Mouse (Mus musculus) embryonic facial prominence, embryonic 10.5 days (tissue): ENCODE measurements at regions not wholly inside any gene's neighbourhood (a gene's known extent, or its start where the extent isn't known, plus 50 kb on each side); places are given as distances from the start of the nearest gene placed in this dataset.

ENCODE experiments used
- DNase-seq: peaks from one replicate; pipeline ENCODE4 v3.0.0-alpha.2; 2017; ENCODE audit warnings: low spot score
- H3K27ac ChIP-seq: fragments of 300-500 bp; sonication (generic); replicated peaks from 2 replicates; pipeline ENCODE4 v1.5.1; 2016; ENCODE audit warnings: mild to moderate bottlenecking
- H3K27me3 ChIP-seq: fragments of 300-500 bp; sonication (generic); replicated peaks from 2 replicates; pipeline ENCODE4 v1.6.1; 2016; ENCODE audit warnings: low read depth, mild to moderate bottlenecking; ENCODE audit not compliant: poor library complexity, severe bottlenecking
- H3K36me3 ChIP-seq: fragments of 300-500 bp; sonication (generic); replicated peaks from 2 replicates; pipeline ENCODE4 v1.6.1; 2016; ENCODE audit warnings: mild to moderate bottlenecking, moderate library complexity
- H3K4me1 ChIP-seq: fragments of 300-500 bp; sonication (generic); 2 replicates; pipeline ENCODE4 v1.6.1; 2016
- H3K4me3 ChIP-seq: fragments of 300-500 bp; sonication (generic); 2 replicates; pipeline ENCODE4 v1.5.1; 2016; ENCODE audit warnings: mild to moderate bottlenecking, moderate library complexity
- H3K9me3 ChIP-seq: fragments of 300-500 bp; sonication (generic); 2 replicates; pipeline ENCODE4 v1.6.1; 2016; ENCODE audit warnings: mild to moderate bottlenecking
- WGBS: fragments of 180-500 bp; shearing (Covaris S2); methylation state at CpG from one replicate; pipeline ENCODE4 v1.1.7; 2016; 5-methylcytosine and 5-hydroxymethylcytosine counted together

DNA sequence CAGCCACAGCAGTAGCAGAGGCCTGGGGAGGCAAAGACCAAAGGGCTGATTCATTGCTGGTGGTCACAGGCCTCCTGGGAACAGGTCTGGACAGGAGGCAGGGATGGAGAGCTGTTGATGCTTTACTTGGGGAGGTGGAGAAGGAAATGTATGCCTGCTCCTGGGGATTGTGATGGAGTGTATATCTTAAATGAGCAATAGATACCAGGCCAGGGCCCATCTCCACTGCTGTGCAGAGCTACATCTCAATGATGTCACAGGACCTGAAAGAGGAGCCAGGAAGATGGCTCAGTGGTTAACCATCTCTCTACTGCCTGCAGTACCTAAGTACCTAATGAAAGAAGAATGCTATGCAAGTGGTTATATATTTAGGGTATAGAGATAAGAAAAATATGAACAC, 132.6 kb downstream of the En1 start:
- no peak for DNase-seq

DNA sequence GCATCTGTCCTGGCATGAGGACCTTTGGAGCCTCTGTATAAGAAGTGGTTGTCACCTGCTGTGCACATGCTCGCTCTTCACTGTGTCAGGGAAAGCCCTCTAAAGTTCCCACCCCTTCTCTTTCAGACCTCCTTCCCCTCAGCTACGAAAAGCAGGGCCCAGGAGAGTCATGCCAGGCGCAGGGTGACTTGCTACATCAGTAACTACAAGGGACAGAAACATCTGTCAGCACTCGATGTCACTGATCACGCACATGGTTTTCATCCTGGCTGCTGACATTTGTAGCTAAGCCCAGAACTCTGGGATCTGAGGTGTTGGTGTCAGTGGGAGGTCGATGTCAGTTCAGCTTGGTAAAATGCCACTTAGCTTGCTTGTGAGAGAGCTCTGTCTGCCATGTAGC, 137.3 kb downstream of the En1 start:
- Histone ChIP-seq H3K4me3 (no peak overlapping the region), H3K4me1 (peaks cover 19% of the 10 kb centered on the region), H3K36me3 (no peaks in the 10 kb centered on the region), H3K27ac (no peak overlapping the region), H3K9me3 (no peaks in the 10 kb centered on the region), H3K27me3 (no peaks in the 10 kb centered on the region)
- DNase-seq = no peak
- WGBS = 70% methylated on average over 6 of the region's 6 CpGs

More for the DNA sequence above, 132.6 kb downstream of the En1 start:
- Histone ChIP-seq H3K27me3 (no peaks in the 10 kb centered on the region), H3K4me3 (no peak overlapping the region), H3K27ac (no peak overlapping the region), H3K4me1 (peaks cover 9% of the 10 kb centered on the region), H3K36me3 (no peaks in the 10 kb centered on the region), H3K9me3 (no peaks in the 10 kb centered on the region)

DNA sequence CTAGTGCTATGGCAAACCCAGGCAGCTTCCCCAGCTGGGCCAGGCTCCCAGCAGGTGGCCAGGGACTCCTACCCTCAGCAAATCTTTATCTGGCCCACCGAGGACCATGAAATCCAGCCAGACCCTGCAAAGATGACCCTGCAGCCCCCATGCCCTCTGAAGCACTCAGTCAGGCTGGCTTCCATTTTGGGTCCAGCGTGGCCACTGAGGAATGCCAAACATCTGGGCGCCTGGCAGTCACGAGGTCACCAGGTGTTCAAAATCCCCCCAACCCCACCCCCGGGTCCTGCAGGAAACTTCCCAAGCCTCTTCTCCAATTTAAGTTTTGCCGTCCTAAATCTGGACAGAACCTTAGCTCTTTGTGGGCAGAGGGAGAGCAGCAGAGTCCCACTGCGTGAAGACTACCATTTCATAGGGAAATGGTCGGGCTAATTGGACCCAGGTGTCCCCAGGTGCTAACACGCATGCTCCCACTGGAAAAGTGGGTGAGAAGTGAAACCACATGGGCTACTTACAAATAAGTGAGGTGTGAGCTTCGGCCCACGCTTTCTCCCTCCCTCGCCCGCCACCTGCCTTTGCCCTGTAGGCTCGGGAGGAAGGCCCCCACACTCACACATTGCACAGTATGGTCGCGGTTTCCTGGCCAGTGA, 139.0 kb downstream of the En1 start:
- whole genome bisulfite sequencing = 65% methylated on average over 16 of the region's 16 CpGs
- no peak overlapping the region for H3K27ac ChIP-seq

DNA sequence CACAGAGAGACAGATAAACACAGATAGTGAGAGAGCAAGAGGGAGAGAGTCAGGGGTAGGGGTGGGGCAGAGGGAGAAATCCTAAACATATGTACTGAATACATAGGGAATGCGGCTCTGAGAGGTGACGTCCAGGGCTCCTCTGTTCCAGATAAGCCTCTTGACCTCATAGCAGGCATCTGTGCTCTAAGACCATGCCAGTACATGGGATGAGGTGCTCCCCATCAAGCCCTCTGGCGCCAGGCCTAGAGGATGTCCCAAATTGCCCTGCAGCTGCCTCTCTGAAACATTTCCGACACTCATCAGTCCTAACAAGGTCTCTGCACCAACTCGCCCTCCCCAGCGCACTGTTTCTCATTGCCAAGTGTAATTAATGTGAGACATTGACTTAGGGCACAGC, 146.7 kb downstream of the En1 start:
- Histone ChIP-seq H3K9me3 (no peaks in the 10 kb centered on the region), H3K27me3 (no peaks in the 10 kb centered on the region), H3K4me3 (no peak overlapping the region), H3K27ac (no peak overlapping the region), H3K4me1 (no peaks in the 10 kb centered on the region), H3K36me3 (no peaks in the 10 kb centered on the region)
- DNase-seq = no peak
- 87% methylated on average over 6 of the region's 6 CpGs for WGBS

More for the DNA sequence above, 139.0 kb downstream of the En1 start:
- H3K36me3 ChIP-seq = no peaks in the 10 kb centered on the region
- H3K4me3 ChIP-seq = no peak overlapping the region
- H3K9me3 ChIP-seq = no peaks in the 10 kb centered on the region
- peaks cover 14% of the 10 kb centered on the region for H3K4me1 ChIP-seq
- no peaks in the 10 kb centered on the region for H3K27me3 ChIP-seq
- peak; percentile 60 for DNase-seq

DNA sequence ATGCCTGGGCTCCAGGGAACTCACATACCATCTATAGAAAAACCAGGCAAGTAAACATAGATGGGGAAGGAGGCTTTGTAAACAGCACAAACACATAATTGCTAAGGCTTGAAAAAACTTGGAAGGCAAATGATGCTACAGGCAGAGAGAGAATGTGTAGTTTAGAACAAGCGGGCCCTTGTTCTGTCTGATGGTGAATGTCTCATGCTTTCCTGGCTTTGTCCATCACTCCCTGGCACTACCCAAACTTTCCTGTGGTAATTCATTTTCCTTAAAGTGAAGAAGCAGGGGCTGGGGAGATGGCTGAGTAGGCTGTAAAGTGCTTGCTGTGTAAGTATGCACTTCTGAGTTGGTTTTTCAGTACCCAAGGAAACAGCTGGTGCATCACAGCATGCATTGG, 151.2 kb downstream of the En1 start:
- Histone ChIP-seq H3K27me3 (no peaks in the 10 kb centered on the region), H3K4me3 (no peak overlapping the region), H3K4me1 (peaks cover 19% of the 10 kb centered on the region), H3K9me3 (no peaks in the 10 kb centered on the region), H3K27ac (no peak overlapping the region), H3K36me3 (no peaks in the 10 kb centered on the region)
- no peak for DNase-seq
- WGBS = 90% methylated on average over 1 of the region's 1 CpGs

DNA sequence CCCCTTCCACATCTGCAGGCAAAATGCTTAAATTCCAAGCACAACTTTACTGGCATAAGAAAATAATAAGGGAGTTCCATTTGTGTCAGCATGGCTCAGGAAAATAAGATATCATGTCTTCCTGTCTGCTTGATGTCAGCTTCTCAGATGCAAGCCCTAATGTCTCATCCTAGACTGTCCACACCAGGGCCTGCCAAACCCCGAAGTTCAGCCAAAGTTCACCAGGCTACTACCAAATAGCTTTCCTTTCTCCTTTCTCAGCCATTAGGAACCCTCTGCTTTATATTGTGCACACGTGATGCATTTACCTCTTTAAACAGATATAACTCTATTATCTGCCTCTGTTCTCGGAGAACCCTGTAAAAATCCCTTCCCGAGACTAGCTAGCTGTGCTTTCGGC, 152.1 kb downstream of the En1 start:
- no peaks in the 10 kb centered on the region for H3K9me3 ChIP-seq
- H3K36me3 ChIP-seq = no peaks in the 10 kb centered on the region
- peaks cover 19% of the 10 kb centered on the region for H3K4me1 ChIP-seq
- H3K4me3 ChIP-seq = no peak overlapping the region
- H3K27ac ChIP-seq = no peak overlapping the region
- 88% methylated on average over 5 of the region's 5 CpGs for WGBS
- no peak for DNase-seq
- H3K27me3 ChIP-seq = no peaks in the 10 kb centered on the region

DNA sequence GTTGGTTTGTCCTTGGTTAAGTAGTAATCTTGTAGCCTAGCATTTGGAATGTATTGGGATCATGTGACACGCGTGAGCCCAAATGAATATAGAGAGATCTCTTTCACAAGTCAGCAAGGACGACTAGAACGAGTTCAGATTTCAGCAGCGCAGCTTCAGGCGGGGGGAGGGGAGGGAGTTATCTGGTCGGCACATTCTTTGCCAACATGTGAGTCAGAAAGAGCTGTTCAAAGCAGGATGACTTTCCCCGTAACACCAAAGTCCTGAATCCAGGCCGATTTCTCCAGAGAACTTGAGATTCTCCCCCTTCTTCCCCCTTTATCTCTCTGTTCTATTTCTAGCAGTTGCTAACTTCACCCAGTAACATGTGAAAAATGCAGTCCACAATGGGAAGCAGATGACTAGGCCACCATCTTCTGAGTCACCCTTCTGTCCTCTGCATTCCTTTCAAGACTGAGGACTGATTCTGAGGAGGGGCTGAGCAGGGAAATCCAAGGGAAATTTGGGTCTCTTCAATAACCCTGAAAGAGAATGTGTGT, 155.1 kb downstream of the En1 start:
- peak; percentile 63 for DNase-seq
- Histone ChIP-seq H3K36me3 (no peaks in the 10 kb centered on the region), H3K9me3 (no peaks in the 10 kb centered on the region), H3K4me3 (no peak overlapping the region), H3K27me3 (peaks cover 5% of the 10 kb centered on the region; the same call in 1 of the 2 replicates), H3K27ac (peak overlapping the region; percentile 45), H3K4me1 (peaks cover 34% of the 10 kb centered on the region)
- 44% methylated on average over 9 of the region's 9 CpGs for WGBS

DNA sequence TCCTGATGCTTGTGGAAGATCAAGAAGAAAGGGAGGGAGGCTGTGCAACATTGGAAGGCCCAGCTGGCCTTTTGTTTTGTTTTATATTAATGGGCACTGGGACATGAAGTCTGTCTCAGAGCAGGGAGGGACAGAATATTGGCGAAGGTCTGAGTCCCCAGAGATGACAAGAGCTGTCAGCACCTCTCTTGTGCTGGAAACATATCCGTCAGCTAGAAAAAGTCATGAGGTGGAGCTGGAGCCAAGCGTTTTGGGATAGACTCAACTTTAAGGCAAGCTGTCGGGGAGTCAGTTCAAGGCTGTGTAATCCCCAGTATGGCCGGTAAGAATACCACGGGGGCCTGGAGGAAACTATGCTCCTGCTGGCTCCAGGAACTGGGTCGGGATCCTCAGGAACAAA, 156.0 kb downstream of the En1 start:
- Histone ChIP-seq H3K27ac (no peak overlapping the region; the same call in 1 of the 2 replicates), H3K9me3 (no peaks in the 10 kb centered on the region), H3K36me3 (no peaks in the 10 kb centered on the region), H3K4me3 (no peak overlapping the region), H3K27me3 (peaks cover 6% of the 10 kb centered on the region; the same call in 1 of the 2 replicates), H3K4me1 (peaks cover 34% of the 10 kb centered on the region)
- DNase-seq = no peak
- WGBS = 80% methylated on average over 7 of the region's 7 CpGs

DNA sequence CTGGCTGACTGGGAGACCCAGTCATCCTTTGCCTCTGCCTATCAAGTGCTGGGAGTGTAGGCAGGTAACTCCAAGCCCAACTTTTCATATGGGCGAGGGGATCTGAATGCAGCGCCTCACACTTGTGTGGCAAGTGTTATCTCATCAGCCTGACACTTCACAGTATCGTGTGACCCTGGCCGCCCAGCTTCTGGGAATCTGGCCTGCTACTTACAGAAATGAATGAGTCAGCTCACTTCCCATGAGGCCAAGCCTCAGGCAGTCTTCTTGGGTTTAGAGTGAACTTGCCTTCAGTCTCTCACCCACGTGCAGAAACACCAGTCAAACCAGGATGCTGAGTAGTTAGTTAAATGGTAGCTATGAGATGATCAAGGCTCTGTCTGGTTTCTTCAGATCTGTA, 156.5 kb downstream of the En1 start:
- 81% methylated on average over 5 of the region's 5 CpGs for WGBS
- peaks cover 6% of the 10 kb centered on the region; the same call in 1 of the 2 replicates for H3K27me3 ChIP-seq

DNA sequence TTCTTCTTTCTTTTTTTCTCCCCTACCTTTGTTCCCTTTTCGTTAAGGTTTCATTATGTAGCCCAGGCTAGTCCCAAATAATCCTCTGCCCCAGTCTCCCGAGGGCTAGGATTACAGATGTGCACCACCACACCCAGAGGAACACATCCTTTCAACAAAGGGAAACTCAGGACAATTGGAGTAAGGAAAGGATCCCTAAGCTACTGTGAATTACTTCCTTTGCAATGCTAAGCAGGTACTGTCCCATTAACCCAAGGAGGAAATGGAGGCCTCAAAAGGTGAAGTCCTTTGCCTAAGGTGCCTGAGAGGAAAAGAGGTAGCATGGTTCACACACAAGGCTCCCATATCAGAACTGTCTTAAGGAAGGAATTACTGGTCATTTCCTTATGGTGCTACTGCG, 157.2 kb downstream of the En1 start:
- H3K27me3 ChIP-seq = peaks cover 6% of the 10 kb centered on the region; the same call in 1 of the 2 replicates
- H3K4me3 ChIP-seq = no peak overlapping the region
- DNase-seq = no peak
- peaks cover 34% of the 10 kb centered on the region for H3K4me1 ChIP-seq
- no peak overlapping the region for H3K27ac ChIP-seq
- no peaks in the 10 kb centered on the region for H3K9me3 ChIP-seq
- no peaks in the 10 kb centered on the region for H3K36me3 ChIP-seq
- 76% methylated on average over 3 of the region's 3 CpGs for WGBS

More for the DNA sequence above, 156.5 kb downstream of the En1 start:
- Histone ChIP-seq H3K4me1 (peaks cover 34% of the 10 kb centered on the region), H3K27ac (no peak overlapping the region), H3K4me3 (no peak overlapping the region), H3K9me3 (no peaks in the 10 kb centered on the region), H3K36me3 (no peaks in the 10 kb centered on the region)
- no peak for DNase-seq

DNA sequence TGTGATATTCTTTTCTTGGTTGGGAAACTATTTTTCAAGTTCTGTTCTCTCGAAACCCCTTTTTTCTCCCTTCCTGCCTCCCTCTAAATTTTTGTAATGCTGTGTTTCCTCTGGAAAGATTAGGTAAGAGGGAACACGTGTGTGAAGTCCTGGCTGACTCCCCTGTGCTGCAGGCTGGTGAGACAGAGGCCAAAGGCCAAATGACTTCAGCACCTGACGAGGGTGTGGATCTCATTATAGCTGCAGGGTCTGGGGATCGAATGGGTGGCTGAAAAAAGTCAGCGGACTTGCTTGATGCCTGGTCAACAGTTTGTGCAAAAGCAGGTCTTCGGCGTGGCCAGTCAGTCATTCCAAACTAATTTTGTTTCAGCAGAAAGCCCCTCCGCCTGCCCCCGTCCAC, 159.1 kb downstream of the En1 start:
- peak; percentile 51 for DNase-seq
- no peak overlapping the region for H3K27ac ChIP-seq
- H3K27me3 ChIP-seq = peaks cover 6% of the 10 kb centered on the region; the same call in 1 of the 2 replicates
- H3K4me1 ChIP-seq = peaks cover 33% of the 10 kb centered on the region
- H3K4me3 ChIP-seq = no peak overlapping the region
- no peaks in the 10 kb centered on the region for H3K9me3 ChIP-seq
- H3K36me3 ChIP-seq = no peaks in the 10 kb centered on the region
- WGBS = 51% methylated on average over 9 of the region's 9 CpGs

DNA sequence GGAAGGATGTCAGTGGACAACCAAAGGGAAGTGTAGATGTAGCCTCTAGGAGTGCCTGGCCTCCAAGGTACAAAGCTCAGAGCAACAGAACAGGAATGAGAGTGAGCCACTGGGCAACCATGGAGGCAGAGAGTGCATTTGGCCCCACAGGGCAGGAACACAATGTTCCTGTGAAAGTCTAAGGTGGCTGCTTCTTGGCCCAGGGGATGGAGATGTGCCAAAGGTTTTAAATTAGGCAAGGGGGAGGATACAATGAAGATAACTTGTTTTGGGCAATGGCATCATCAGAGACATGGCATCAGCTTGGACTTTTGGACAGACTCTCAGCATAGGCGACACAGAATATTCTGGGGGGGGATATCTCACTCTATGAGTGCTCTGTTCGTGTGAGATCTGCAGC, 160.3 kb downstream of the En1 start:
- Histone ChIP-seq H3K27me3 (peaks cover 6% of the 10 kb centered on the region; the same call in 1 of the 2 replicates), H3K4me3 (no peak overlapping the region), H3K27ac (no peak overlapping the region), H3K9me3 (no peaks in the 10 kb centered on the region), H3K4me1 (peaks cover 22% of the 10 kb centered on the region), H3K36me3 (no peaks in the 10 kb centered on the region)
- 88% methylated on average over 2 of the region's 2 CpGs for WGBS
- DNase-seq = no peak

DNA sequence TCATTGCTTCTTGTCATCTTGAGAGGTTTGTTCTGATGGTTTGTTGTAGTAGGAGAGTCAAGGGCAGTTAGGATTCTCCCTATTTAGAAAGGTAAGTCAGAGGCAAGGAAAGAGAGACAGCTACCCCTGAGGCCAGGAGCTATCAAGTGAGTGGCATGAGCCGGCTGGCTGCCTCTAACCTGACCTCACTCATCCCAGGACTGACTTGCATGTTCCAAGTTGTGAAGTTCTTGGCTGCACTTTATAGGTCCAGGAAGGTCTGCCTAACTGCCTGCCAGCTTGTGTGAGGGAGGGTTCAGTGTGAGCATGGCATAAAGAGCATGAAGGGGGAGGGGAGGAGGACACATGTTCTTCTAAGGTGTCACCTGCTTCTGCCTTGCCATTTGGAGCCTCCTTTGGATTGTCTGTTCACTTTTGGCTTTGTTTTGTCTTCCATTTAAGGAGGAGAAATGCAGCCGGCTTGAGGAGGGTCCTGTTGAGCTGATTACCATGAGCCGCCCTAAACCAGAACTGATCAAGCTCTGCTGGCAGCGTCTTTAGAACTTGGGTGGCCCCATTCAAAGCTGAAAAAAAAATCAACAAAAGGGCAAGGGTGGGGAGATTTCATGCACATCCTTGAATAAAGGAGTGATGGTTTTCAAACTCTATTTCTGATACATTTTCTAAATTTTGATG, 160.8 kb downstream of the En1 start:
- peaks cover 18% of the 10 kb centered on the region for H3K4me1 ChIP-seq
- H3K36me3 ChIP-seq = no peaks in the 10 kb centered on the region
- no peaks in the 10 kb centered on the region for H3K9me3 ChIP-seq
- 58% methylated on average over 4 of the region's 4 CpGs for WGBS
- no peak overlapping the region for H3K4me3 ChIP-seq
- H3K27me3 ChIP-seq = peaks cover 6% of the 10 kb centered on the region; the same call in 1 of the 2 replicates
- DNase-seq = no peak
- no peak overlapping the region for H3K27ac ChIP-seq
